Mouse (Mus musculus) spleen, embryonic (tissue): ENCODE results near the gene Slc35f5.
"Not testable (repeated sequence)": the region's sequence is repeated elsewhere in the genome, so short reads cannot be mapped to it uniquely, and the experiment has no call there.

Experiments
- CTCF ChIA-PET: fragments of 350-600 bp; sonication (Branson Sonifier 250); formaldehyde crosslinking; loops from one replicate; lab custom pipeline; 2022; lab: Charles Lee

Slc35f5 gene

DNA sequence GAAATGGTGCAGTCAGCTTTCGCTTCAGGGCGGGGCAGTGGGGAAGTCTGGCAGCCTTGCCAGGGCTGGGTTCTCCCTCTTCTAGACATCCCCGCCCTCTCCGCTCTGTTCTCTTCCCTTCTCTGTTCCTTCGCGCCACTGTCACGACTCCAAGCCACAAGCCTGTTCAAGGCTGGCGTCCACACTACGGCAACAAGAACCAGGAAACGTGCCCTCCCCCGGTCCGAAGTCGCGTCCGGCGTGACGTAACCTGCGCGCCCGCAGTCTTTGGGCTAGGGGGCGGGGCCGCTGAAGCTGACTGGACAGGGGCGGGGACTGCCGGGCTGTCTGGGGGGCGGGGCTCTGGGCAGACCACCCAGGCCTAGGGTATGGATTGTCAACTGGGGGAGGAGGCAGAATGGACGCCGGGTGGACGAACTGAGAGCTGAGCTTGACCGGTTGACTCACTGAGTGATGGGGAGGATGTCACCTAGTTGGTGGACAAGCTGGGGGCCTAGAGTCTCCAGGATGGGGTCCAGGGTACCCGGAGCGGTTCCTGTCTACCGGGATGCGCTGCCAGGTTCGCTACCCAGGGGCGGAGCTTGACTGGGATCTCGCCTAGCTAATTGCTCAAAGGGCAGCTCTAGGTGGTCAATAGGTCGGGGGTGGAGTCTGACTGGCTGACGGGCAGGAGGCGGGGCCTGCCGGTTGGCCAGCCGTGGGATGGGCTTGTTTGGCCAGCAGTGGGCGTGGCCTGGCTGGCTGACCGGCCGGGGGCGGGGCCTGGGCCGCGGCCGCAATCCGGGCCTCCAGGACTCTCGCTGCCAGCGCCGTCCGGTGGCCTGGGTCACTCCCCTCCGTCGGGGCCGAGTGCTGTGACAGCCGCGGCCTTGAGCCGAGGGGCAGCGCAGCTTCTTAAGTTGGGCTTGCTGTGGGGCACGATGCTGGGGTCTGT is at the start of gene Slc35f5:
Slc35f5 (plus strand) TSS at position 337 of the 934 bp plus-strand sequence.
- CTCF ChIA-PET, result no interaction called here

DNA sequence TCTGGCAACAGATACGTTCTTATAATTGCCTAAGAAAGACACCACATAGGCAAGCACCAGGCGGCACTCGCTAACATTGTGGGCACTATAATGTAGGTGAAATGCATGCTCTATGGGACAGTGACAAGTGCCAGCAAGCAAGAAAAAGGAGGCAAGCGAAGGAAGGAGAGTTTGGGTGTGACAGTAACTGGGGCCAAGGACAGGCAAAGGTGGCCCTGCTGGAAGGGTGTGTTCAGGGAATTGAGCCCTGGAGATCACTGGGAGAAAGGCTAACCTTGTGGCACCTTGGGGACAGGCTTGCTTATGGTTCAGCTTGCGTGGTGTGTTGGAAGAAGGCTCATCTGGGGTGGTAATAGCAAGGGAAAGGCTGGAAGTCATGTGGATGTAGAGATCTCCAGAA is 45.7 kb upstream of the Slc35f5 start:
- CTCF ChIA-PET, result no interaction called here

DNA sequence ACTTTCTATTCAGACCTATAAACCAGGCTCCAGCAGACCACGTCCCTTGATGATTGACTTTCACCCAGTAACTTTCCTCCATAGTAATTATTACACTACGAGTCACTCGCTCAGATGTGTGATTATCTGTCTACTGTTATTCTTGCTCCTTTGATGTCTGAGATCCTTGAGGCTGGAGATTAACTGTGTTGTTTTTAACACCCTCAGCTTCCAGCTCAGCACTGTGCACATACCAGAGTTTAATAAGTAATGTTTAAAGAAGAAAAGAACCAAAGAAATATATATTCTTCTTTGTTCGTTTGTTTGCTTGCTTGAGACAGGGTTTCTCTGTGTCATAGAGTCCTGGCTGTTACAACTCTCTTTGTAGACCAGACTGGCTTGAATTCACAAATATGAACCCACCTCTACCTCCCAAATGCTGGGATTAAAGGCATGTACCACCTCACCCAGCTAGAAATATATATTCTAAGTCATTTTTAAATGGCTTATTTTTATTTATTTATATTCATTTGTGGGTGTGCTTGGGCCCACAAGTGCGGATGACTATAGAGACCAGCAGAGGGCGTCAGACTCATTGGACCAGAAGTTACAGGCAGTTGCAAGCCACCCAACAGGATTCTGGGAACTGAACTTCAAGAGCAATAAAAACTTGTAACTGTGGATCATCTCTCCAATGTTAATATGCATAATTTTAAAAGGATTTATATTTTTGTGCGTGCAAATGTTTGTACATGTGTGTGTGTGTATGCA is 43.3 kb upstream of the Slc35f5 start:
- CTCF ChIA-PET, result interaction anchor here (0.6 kb wide), 1 partner anchor 115 kb away, joined by 3 read pairs; no protein-coding TSS in a partner anchor

DNA sequence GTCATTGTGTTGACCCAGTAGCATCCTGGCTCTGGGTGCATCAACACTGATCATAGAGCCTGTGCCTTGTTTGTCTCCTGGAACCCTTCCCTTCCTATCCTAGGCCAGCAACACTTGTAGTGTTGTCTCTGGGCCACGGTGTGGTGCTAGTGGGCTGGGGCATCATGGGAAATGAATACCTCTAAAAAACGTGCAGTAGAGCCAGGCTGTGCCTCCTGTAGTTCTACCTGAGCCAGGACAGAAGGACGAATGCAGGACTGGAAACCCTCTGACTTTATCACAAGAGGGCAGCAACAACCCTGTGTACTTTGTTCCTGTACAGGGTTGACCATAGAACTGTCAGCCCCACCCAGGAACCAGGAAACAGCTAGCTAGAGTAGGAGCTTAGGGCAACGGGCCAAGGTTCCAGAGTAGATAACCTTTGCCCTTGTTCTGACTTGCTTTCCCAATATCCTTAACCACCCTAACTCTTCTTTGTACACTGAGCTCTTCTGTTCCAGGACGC is 41.2 kb upstream of the Slc35f5 start:
- CTCF ChIA-PET, result no interaction called here

- CTCF ChIA-PET, result interaction anchor here (0.6 kb wide), 1 partner anchor 98 kb away, joined by 4 read pairs; no protein-coding TSS in a partner anchor
These were observed 34.3 kb upstream of the Slc35f5 start for GRCm38 (mm10) chr1:125525965-125526665.

DNA sequence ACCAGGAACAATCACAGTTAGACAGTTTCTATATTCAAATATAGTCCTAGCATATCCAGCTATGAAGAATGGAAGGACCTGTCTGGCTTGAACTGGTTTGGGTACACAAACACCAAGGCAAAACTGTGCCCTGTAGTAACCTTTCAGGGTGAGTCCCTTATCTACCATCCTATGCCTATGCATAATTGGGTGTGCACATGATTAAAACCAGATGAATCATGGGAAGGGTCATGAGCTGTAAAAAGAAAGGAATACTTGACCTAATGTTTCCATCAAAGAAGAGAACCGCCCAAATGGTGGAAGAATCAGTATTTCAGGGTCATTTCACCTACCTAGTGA is 33.8 kb upstream of the Slc35f5 start:
- CTCF ChIA-PET, result interaction anchor here (0.6 kb wide), 1 partner anchor 98 kb away, joined by 4 read pairs; no protein-coding TSS in a partner anchor

GRCm38 (mm10) chr1:125527364-125527763 is 33.0 kb upstream of the Slc35f5 start:
- CTCF ChIA-PET, result interaction anchor here (0.5 kb wide), 1 partner anchor 116 kb away, joined by 10 read pairs; no protein-coding TSS in a partner anchor

DNA sequence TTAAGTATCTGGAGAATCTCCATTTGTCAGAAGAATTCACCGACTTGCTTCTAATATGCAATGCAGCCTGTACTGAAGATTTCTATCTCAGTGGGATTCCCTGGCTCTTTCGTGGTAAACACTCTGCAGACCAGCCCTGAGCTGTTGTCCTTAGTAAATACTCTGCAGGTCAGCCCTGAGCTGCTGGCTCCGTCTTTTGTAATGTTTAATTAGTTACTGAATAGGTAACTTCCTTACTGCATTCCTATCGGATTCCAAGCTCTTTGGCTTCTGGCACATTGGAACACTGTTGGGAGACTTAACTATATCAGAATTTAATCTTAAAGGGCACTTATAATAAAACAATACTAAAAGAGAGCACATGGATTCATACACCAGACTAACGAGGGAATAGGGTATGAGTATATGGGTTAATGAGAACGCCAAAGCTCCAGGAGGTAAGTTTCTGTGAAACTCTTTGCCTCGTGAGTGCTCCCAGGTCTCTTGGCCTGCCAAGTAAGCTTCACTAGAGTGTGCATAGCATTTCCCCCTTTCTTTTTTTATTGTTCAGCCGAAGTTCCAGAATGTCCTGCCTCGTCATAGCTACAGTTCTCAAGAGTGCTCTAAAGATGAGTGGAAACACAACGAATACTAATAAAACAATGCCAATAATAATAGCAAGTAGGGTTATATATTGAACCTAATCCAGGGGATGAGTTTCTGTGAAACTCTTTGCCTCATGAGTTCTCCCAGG is 27.0 kb upstream of the Slc35f5 start:
- CTCF ChIA-PET, result not testable (repeated sequence)

DNA sequence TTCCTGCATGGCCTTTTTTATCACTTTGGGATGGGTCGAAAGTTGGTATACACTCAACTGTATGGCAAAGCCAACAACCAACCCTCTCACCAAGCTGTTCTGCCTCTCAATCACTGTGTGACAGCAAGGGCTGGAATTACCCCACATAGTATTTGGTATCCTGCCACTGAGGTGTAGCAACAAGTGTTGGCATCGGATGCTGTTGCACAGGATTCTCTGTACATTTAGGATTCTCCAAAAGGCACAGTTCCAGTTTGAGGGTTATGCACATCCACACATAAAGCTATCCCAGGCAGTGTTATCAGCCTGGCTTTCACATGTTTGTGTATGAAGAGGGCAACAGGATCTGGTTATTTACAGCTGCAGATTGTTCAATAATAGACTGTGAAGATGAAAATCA is 23.3 kb upstream of the Slc35f5 start:
- CTCF ChIA-PET, result no interaction called here

- CTCF ChIA-PET, result interaction anchor here (0.7 kb wide), 1 partner anchor 25 kb away, joined by 3 read pairs; no protein-coding TSS in a partner anchor
These were observed 22.6 kb upstream of the Slc35f5 start for GRCm38 (mm10) chr1:125537776-125538175.

GRCm38 (mm10) chr1:125539312-125539711 is 21.1 kb upstream of the Slc35f5 start:
- CTCF ChIA-PET, result interaction anchor here (0.6 kb wide), 1 partner anchor 39 kb away, joined by 3 read pairs; no protein-coding TSS in a partner anchor

DNA sequence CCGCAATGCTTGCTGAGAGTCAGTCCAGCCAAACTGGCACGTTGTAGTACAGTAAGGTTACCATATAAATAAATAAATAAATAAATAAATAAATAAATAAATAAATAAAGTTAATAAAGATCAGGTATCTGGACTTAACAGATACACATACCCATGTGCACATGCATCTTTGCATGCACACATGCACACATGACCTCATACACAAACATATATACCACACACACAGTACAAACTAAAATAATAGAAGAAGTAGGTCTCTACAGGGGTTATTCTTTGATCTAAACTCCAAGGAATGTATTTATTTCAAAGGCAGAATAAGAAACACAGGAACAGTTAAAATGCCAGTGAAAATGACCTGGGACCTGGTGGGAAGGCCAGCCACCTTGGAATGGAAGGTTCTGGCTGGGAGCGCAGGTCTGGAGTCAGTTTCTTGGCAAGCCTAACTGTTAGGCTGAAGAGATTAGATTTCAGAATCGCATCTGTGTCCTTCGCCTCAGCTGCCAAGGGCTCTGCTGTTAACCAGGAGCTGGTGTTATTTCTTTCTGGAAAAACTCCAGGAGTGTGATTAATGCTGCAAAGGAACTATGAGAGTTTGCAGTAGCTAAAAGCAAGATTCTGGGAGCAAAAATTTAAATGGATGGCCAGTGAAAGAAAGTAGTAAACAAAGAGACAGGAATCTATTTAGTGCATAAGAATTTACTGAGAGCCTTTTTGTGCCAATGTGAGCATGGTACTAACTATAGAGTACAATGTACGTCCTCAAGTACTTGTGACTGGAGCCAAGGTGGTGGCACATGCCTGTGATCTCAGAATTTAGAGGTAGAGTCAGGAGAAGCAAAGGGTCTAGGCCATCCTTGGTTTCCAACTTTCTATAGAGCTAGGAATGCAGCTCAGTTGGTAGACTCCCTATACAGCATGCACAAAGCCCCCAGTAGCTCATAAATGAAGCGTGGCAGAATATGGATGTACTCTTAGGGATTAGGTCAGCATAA is 18.1 kb upstream of the Slc35f5 start:
- CTCF ChIA-PET, result interaction anchor here (0.5 kb wide), 1 partner anchor 132 kb away, joined by 7 read pairs; no protein-coding TSS in a partner anchor

DNA sequence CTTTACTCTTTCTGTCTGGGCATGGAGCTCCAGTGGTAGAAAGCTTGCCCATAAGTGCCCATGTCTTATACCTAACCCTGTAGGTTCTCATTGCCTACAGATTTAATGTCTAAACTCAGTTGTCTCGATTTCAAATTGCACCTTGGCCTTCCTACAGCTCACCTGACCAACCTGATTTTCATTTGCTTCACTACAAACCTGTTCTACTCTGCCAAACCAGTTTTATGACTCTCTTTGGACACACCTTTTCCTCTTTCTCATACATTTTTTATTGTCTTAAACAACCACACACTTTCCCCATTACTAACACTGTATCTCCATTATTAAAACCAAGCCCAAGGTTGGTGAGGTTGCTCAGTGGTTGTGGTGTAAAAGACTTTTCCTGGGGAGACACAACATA is 10.5 kb upstream of the Slc35f5 start:
- CTCF ChIA-PET, result interaction anchor here (0.9 kb wide), 1 partner anchor 159 kb away, joined by 3 read pairs; no protein-coding TSS in a partner anchor

DNA sequence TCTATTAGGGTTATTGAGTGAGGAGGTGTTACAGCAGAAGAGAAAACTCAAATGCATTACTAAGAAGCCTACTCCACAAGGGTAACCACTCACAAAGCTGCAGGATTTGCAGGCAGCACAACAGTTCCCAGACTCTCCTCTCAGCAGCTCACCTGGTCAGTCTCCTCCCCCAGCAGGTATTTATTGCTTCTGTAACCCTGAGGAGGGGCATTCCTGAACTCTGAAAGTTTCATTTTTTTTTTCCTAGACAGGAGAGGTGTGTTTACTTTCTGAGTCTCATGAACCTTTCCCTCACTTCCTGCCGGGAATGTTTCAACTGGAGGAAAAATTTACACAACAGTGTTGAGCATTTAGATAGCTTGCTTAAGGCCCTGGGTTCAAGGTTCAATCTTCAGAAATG is 10.0 kb upstream of the Slc35f5 start:
- CTCF ChIA-PET, result interaction anchor here (0.7 to 0.9 kb wide), 2 partner anchors 85 to 160 kb away, joined by 3 read pairs; no protein-coding TSS in a partner anchor

DNA sequence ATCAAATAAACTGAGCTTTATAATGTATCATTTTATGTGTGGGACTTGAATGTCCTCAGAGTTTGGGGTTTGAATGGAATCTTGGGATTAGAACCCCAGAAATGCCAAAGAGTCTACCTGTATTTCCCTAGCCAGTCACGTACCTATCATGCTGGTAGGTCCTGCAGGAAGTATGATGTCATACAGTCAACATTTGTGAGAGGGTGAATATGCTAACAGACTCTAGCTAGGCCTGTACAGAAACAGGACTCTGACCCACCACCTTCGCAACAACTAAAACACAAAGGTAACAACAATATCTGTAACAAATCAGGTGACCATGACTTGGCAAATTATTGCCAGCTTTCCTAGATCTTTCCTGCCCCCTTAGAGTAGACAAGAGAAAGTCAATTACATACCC is 8.8 kb upstream of the Slc35f5 start:
- CTCF ChIA-PET, result no interaction called here

DNA sequence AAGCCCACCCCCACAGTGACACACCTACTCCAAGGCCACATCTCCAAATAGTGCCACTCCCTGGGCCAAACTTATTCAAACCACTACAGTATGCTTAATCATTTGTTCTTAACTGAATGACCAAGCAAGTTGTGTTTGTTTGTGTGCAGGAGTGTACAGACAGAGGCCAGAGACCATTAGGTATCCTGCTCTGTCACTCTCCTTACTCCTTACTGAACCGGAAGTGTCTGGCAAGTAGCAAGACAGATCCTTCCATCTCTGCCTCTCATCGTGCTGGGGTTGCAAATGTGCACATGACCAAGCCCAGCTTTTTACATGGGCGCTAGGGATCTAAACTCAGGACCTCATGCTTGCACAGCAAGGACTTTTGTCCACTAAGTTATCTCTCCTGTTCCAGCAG is 1.1 kb upstream of the Slc35f5 start:
- CTCF ChIA-PET, result no interaction called here

- CTCF ChIA-PET, result no interaction called here
These were observed 674 bp upstream of the Slc35f5 start for GRCm38 (mm10) chr1:125559721-125560120.

DNA sequence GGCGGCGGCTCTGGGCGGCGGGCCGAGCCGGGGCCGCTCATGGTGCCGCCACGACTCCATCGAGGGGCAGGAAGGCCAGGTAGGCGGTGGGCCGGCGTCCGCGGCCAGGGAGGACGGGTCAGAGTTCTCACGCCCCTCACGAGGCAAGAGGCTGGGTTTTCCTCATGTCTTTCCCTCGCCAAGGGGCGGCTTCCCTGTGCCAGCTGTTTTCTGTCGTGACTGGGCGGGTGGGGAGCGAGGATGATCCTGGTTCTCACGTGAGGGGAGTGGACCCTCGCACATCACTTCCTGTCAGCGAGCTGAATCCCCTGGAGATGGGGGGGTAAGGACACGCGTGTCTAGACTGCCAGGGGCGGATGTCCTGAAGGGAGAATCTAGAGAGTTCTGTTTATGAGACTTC is 811 bp downstream of the Slc35f5 start:
- CTCF ChIA-PET, result no interaction called here

DNA sequence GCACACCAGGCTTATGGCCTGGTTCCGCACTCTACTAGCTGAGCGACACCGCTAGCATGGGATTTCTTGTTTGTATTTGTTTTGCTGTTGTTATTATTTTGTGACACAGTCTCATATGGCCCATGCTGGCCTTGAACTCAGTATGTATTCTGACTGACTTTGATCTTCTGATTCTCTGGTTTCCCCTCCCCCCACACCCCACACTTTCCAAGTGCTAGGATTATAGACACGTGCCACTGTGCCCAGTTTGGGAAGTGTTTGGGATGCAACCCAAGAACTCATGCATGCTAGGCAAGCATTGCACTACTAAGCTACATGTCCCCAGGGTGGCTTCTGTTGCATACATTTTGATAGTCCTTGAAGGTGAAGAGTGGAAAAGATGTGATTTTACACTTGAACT is 1.4 kb downstream of the Slc35f5 start:
- CTCF ChIA-PET, result interaction anchor here (0.6 kb wide), 1 partner anchor 29 kb away, joined by 3 read pairs; no protein-coding TSS in a partner anchor
